Mouse (Mus musculus): ENCODE results near the gene Gfy. TPM values are rescaled to one million over a fixed set of nuclear protein-coding genes. Genes with fewer than 3 reads are reported as not detected.
"Not testable (repeated sequence)": the region's sequence is repeated elsewhere in the genome, so short reads cannot be mapped to it uniquely, and the experiment has no call there.

Gene Gfy
- polyA plus RNA-seq, 1 experiment, result 0.53 TPM

DNA sequence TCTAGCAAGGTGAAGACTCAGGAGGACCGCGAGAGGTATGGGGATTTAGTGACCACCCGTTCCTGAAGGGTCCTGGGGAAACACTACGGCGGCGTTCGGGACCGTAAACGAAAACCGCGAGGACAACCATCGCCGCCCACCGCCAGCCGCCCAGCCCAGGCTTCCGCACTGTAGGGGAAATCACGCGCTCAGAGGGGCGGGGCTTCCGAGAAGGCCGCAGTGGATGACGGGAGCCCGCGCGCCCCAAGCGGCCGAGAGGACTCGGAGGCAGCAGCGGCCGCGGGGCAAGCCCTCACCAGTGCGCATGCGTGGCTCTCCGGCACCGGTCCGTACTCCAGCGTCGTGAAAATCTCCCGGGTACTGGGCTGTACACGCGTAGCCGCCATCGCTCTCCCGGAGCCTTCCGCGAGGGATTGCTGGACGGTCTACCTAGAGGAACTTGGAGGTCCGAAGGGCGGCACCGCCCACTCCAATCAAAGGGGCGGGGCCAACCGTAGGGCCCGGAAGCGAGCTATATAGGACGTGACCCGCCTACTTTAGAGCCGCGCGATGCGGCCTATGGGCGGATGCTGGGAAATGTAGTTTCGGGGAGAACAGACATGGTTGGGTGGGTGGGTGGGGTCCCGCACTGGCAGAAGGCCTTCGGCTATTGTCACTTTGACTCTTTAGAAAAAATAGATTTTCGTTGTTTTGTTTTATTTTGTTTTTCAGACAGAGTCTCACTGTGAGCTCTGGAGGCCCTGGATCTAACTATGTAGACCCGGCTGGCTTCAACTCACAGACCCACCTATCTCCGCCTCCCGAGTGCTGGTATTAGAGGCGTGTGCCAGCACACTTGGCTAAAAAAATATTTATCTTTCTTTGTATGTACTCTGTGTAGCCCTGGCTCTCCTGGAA, 25.0 kb downstream of the Gfy start, which contains the start of the genes Pih1d1 and Aldh16a1:
Pih1d1 (plus strand) TSS at position 208 of the 897 bp plus-strand sequence.
Aldh16a1 (minus strand) TSS at position 489 of the 897 bp plus-strand sequence.
- Histone ChIP-seq H3K4me3 (replicated peaks; ENCODE audit: extremely low read depth, low read depth, low read length) (peak within 1 kb of the TSS; percentile 93), H3K4me1 (ENCODE audit: control insufficient read depth, insufficient read depth, low read length) (peaks cover 6% of the 10 kb centered on the region)
- WGBS, result 1% methylated on average over 69 of the region's 69 CpGs
- peak; percentile 96 for TF ChIP-seq POLR2A (IDR thresholded peaks at IDR 0.05; ENCODE audit: borderline replicate concordance, extremely low read depth, low read depth, low read length)
- TF ChIP-seq CTCF (IDR thresholded peaks at IDR 0.05; ENCODE audit: insufficient read depth, low read length), result no peak
- DNase-seq, result peak; percentile 97

DNA sequence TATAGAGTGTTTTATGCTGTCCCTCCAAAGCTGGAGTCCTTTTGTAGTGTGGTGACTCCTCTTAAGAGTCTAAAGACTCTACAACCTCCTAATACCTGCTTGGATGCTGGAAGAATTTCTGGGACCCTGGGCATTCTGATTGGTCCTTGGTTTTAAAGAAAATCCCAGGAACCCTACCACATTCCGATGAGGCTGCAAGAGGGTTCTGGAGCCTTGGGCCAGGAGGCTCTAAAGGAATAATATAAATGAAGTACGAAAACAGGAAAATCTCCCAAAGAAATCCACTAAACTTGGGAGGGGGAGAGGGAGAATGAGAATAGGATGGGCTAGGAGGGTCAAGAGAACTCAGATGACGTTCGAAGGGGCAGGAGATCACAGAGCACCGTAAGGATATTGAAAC, 25.8 kb downstream of the Gfy start:
- 3% methylated on average over 5 of the region's 5 CpGs for WGBS
- TF ChIP-seq POLR2A (IDR thresholded peaks at IDR 0.05; ENCODE audit: borderline replicate concordance, extremely low read depth, low read depth, low read length) (no peak), CTCF (IDR thresholded peaks at IDR 0.05; ENCODE audit: insufficient read depth, low read length) (no peak)
- Histone ChIP-seq H3K4me3 (replicated peaks; ENCODE audit: extremely low read depth, low read depth, low read length) (peak overlapping the region; percentile 93), H3K4me1 (ENCODE audit: control insufficient read depth, insufficient read depth, low read length) (peaks cover 6% of the 10 kb centered on the region)
- no peak for DNase-seq

DNA sequence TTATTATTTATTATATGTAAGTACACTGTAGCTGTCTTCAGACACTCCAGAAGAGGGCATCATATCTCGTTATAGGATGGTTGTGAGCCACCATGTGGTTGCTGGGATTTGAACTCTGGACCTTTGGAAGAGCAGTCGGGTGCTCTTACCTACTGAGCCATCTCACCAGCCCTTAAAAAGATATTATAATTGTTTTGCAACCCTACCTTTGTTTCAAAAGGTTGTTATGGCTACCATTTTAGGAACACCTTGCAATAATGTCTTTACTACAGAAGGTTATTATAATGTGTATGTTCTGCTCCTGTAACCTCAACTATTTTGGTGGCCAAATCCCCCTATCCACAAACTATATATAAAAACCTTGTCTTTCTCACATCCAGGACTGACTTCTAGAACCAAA, 26.3 kb downstream of the Gfy start:
- not testable (repeated sequence) for H3K4me1 ChIP-seq (ENCODE audit: control insufficient read depth, insufficient read depth, low read length); DNase-seq; H3K4me3 ChIP-seq (replicated peaks; ENCODE audit: extremely low read depth, low read depth, low read length)
- WGBS, result 93% methylated on average over 2 of the region's 2 CpGs

DNA sequence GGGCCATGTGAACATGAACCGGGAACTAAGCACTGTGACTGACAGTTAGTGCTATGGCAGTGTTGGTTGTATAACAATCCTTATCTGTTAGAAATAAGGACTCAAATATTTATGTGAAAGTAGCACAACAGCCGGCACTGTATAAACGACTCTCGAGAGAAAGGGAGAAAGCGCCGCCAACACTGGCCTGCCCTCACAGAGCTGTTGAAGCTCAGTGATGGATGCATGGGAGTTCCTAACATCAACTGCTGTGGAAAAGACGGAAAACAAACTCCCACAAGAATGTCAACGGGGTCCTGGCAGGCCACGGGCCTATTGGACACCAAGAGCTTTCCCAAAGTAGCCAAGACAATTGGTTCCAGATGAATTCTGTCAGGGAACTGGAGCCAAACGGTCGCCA, 28.1 kb downstream of the Gfy start:
- 25% methylated on average over 11 of the region's 11 CpGs for WGBS

DNA sequence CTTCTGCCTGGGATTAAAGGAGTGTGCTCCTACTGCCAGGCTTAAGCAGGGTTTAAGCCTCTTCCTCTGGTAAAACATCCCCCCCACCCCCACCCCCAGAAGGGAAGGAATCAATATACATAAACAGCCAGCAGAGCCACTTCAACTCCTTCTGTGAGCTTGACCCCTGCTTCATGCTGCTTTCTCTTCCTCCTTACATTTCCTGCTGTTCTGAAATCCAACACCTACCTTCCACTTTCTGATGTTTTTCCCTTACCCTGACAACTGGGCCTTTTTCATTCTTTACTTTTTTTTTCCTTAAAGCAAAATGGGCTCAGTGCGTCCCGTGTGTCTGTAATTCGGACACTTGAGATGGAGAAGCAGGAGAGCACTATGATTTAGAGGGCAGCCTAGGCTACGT, 29.0 kb downstream of the Gfy start:
- 61% methylated on average over 4 of the region's 4 CpGs for WGBS
- TF ChIP-seq CTCF (IDR thresholded peaks at IDR 0.05; ENCODE audit: insufficient read depth, low read length), result no peak
- no peak for TF ChIP-seq POLR2A (IDR thresholded peaks at IDR 0.05; ENCODE audit: borderline replicate concordance, extremely low read depth, low read depth, low read length)
- Histone ChIP-seq H3K4me3 (replicated peaks; ENCODE audit: extremely low read depth, low read depth, low read length) (no peak overlapping the region), H3K4me1 (ENCODE audit: control insufficient read depth, insufficient read depth, low read length) (peaks cover 6% of the 10 kb centered on the region)
- DNase-seq, result no peak

More for the DNA sequence above, 28.1 kb downstream of the Gfy start:
- TF ChIP-seq CTCF (IDR thresholded peaks at IDR 0.05; ENCODE audit: insufficient read depth, low read length) (no peak), POLR2A (IDR thresholded peaks at IDR 0.05; ENCODE audit: borderline replicate concordance, extremely low read depth, low read depth, low read length) (peak; percentile 17; the same call in 1 of the 2 replicates)
- no peak for DNase-seq
- H3K4me3 ChIP-seq (replicated peaks; ENCODE audit: extremely low read depth, low read depth, low read length), result no peak overlapping the region
- H3K4me1 ChIP-seq (ENCODE audit: control insufficient read depth, insufficient read depth, low read length), result peaks cover 6% of the 10 kb centered on the region

DNA sequence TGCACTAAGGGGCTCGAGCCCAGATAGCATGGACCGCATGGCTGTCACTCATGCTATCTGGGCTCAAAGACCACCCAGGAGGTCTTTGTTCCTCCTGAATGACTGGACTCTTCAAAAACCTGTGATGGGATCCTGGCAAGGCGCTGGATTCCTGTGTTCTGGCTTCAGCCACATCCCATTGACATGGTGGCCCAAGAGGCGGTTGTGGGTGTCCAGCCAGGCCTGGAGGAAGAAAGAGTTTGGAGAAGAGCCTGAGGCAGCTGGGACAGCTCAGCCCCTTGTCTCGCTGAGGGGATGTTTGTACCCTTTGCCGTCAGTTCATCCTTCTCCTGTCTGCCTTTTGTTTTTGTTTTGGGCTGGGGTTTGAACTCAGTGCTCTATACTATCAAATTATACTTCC, 29.8 kb downstream of the Gfy start:
- DNase-seq, result no peak
- peaks cover 6% of the 10 kb centered on the region for H3K4me1 ChIP-seq (ENCODE audit: control insufficient read depth, insufficient read depth, low read length)
- 65% methylated on average over 6 of the region's 6 CpGs for WGBS
- no peak for TF ChIP-seq CTCF (IDR thresholded peaks at IDR 0.05; ENCODE audit: insufficient read depth, low read length)
- TF ChIP-seq POLR2A (IDR thresholded peaks at IDR 0.05; ENCODE audit: borderline replicate concordance, extremely low read depth, low read depth, low read length), result no peak
- no peak overlapping the region for H3K4me3 ChIP-seq (replicated peaks; ENCODE audit: extremely low read depth, low read depth, low read length)

DNA sequence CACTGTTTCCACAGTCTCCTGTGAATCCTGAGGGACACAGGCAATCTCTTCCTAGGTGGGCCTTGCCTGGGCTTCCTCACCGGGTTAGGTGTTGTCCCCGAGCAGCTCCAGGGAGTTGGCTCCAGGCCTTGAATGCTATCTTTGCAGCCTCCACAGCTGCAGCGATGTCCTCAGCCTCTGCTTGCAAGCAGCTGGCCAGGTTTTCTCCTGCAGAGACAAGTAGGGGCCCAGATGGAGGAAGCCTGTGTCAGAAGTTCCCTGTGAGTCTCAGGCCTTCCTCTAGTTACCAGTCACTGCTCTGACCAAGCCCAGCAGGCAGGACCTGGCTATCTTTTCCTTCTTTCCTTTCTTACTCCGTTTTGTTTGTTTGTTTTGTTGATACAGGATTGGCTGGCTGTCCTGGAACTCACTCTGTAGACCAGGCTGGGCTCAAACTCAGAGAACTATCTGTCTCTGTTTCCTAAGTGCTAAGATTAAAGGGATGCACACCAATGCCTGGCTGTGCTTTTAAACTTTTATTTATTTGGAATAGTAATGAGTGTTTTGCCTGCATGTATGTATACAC, 30.8 kb downstream of the Gfy start:
- TF ChIP-seq POLR2A (IDR thresholded peaks at IDR 0.05; ENCODE audit: borderline replicate concordance, extremely low read depth, low read depth, low read length), result no peak
- TF ChIP-seq CTCF (IDR thresholded peaks at IDR 0.05; ENCODE audit: insufficient read depth, low read length), result no peak
- no peak for DNase-seq
- WGBS, result 54% methylated on average over 4 of the region's 4 CpGs

DNA sequence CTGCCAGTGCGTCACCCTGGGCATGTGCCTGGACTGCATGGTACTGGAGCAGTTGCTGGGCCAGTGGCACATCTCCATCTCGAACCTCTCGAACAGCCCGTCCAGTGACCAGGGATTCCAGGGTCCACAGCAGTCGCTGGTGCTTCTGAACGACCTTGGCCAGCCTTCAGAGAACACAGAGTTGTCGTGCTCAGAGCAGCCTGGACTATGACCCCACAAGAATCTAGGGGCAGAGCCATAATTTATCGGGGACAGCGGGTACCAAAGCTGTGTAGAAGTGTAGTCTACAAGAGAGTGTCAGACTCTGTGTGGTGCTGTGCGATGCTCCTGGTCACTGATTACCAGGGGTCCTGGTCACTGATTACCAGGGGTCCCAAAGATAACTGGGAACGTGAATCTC, 31.5 kb downstream of the Gfy start:
- DNase-seq, result no peak
- TF ChIP-seq CTCF (IDR thresholded peaks at IDR 0.05; ENCODE audit: insufficient read depth, low read length) (no peak), POLR2A (IDR thresholded peaks at IDR 0.05; ENCODE audit: borderline replicate concordance, extremely low read depth, low read depth, low read length) (no peak)
- 76% methylated on average over 11 of the region's 11 CpGs for WGBS
- Histone ChIP-seq H3K4me3 (replicated peaks; ENCODE audit: extremely low read depth, low read depth, low read length) (no peak overlapping the region), H3K4me1 (ENCODE audit: control insufficient read depth, insufficient read depth, low read length) (peaks cover 6% of the 10 kb centered on the region)

More for the DNA sequence above, 30.8 kb downstream of the Gfy start:
- H3K4me3 ChIP-seq (replicated peaks; ENCODE audit: extremely low read depth, low read depth, low read length), result no peak overlapping the region
- peaks cover 6% of the 10 kb centered on the region for H3K4me1 ChIP-seq (ENCODE audit: control insufficient read depth, insufficient read depth, low read length)

DNA sequence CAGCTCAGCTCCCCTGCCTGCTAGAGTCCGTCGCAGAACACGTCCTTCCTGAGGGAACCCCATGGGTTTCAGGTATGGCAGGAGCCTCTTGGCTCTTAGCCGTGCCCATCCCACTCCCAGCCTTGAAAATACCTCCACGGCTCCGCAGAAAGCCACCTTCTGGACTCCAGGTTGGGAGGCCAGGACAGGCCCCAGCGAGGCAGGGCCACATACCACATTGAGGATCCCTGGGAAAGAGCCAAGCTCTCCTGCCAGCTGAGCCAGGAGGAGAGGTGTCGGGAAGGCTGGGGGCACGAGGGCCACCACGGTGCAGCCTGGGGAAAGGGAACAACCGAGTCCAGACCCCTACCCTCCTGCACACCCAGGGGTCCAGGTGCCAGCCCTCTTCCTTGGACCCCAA, 32.1 kb downstream of the Gfy start:
- H3K4me3 ChIP-seq (replicated peaks; ENCODE audit: extremely low read depth, low read depth, low read length), result no peak overlapping the region
- 90% methylated on average over 11 of the region's 11 CpGs for WGBS
- TF ChIP-seq CTCF (IDR thresholded peaks at IDR 0.05; ENCODE audit: insufficient read depth, low read length), result no peak
- TF ChIP-seq POLR2A (IDR thresholded peaks at IDR 0.05; ENCODE audit: borderline replicate concordance, extremely low read depth, low read depth, low read length), result no peak
- no peak for DNase-seq
- H3K4me1 ChIP-seq (ENCODE audit: control insufficient read depth, insufficient read depth, low read length), result peaks cover 6% of the 10 kb centered on the region

DNA sequence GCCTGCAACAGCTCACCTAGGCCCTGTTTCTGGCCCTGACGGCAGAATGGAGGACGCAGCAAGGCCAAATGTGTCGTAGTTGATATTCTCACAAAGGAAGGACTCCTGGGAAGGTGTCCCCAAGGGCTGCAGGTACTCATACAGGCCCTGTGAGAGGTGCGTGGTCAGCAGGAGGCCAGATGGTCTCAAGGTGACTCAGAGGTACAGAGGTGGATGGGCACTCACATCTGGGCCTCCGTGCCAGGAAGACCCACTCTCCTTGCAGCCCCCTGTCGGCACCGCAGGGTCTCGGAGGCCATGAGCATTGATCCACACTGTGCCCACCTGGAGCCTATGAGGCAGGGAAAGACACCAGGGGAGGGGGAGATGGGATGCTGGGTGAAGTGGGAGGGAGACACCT, 33.9 kb downstream of the Gfy start:
- no peak for DNase-seq
- 96% methylated on average over 8 of the region's 8 CpGs for WGBS
- TF ChIP-seq CTCF (IDR thresholded peaks at IDR 0.05; ENCODE audit: insufficient read depth, low read length), result no peak
- TF ChIP-seq POLR2A (IDR thresholded peaks at IDR 0.05; ENCODE audit: borderline replicate concordance, extremely low read depth, low read depth, low read length), result no peak
- no peak overlapping the region for H3K4me3 ChIP-seq (replicated peaks; ENCODE audit: extremely low read depth, low read depth, low read length)
- H3K4me1 ChIP-seq (ENCODE audit: control insufficient read depth, insufficient read depth, low read length), result peaks cover 2% of the 10 kb centered on the region

Data from lung, adult 2 months (tissue).